Mouse (Mus musculus) spleen, adult 2 months (tissue): ENCODE measurements around the gene Cacna1c. TPM values are rescaled to one million over a fixed set of nuclear protein-coding genes. Genes with fewer than 3 reads are reported as not detected.

Experiments
- DNase-seq, 2 experiments: peaks; one replicate each; pipeline versions ENCODE4 v3.0.0 to v3.0.0-alpha.2; 2012 to 2021; ENCODE audit warnings: low spot score in 2 of 2, low read depth in 1 of 2
- H3K27ac ChIP-seq: fragments of 200-500 bp; 2 replicates; pipeline ENCODE4 v1.5.1; 2012; ENCODE audit warnings: low read length, inconsistent platforms; ENCODE audit not compliant: insufficient read depth
- H3K27me3 ChIP-seq: fragments of 200-500 bp; 2 replicates; pipeline ENCODE4 v1.6.1; 2012; ENCODE audit warnings: mild to moderate bottlenecking, moderate library complexity, low read length, inconsistent platforms; ENCODE audit not compliant: control insufficient read depth, insufficient read depth
- H3K36me3 ChIP-seq: fragments of 200-500 bp; 2 replicates; pipeline ENCODE4 v1.6.1; 2012; ENCODE audit warnings: mild to moderate bottlenecking, low read length, inconsistent platforms; ENCODE audit not compliant: control insufficient read depth, insufficient read depth
- H3K4me1 ChIP-seq: fragments of 200-500 bp; 2 replicates; pipeline ENCODE4 v1.6.1; 2011; ENCODE audit warnings: inconsistent platforms; ENCODE audit not compliant: control insufficient read depth, insufficient read depth, insufficient read length
- H3K4me3 ChIP-seq: fragments of 200-500 bp; 2 replicates; pipeline ENCODE4 v1.5.1; 2011; ENCODE audit warnings: mild to moderate bottlenecking, inconsistent platforms; ENCODE audit not compliant: insufficient read depth, insufficient read length; ENCODE audit errors: extremely low read depth
- CTCF ChIP-seq: fragments of 200-500 bp; IDR thresholded peaks from 2 replicates; pipeline ENCODE4 v1.5.1; 2011; ENCODE audit warnings: mild to moderate bottlenecking, inconsistent platforms; ENCODE audit not compliant: insufficient read depth, insufficient read length, insufficient replicate concordance; ENCODE audit errors: extremely low read depth
- POLR2A ChIP-seq: fragments of 200-500 bp; IDR thresholded peaks from 2 replicates; pipeline ENCODE4 v1.6.1; 2011; ENCODE audit warnings: low read depth, low read length, inconsistent platforms
- WGBS: fragments of 180-500 bp; shearing (Covaris S2); methylation state at CpG from one replicate; pipeline ENCODE4 v1.1.7; 2018; 5-methylcytosine and 5-hydroxymethylcytosine counted together
- polyA plus RNA-seq: library from polyadenylated mRNA; depleted of rRNA; stranded (reverse); fragments of >200 nt; gene quantifications from 2 replicates; pipeline ENCODE4 v1.2.3, GENCODE M21; 2012

The Cacna1c gene
- polyA plus RNA-seq, 1 experiment = 1.1 TPM

GRCm38 (mm10) chr6:119099333-119099732, 96.9 kb downstream of the Cacna1c start:
- no peaks in the 10 kb centered on the region for H3K4me1 ChIP-seq
- no peak overlapping the region for H3K27ac ChIP-seq
- H3K36me3 ChIP-seq = no peaks in the 10 kb centered on the region
- 81% methylated on average over 2 of the region's 2 CpGs for WGBS
- TF ChIP-seq POLR2A = no peak
- no peak for TF ChIP-seq CTCF
- no peak for DNase-seq
- H3K4me3 ChIP-seq = no peak overlapping the region
- H3K27me3 ChIP-seq = no peaks in the 10 kb centered on the region

GRCm38 (mm10) chr6:119096481-119096880, 99.7 kb downstream of the Cacna1c start:
- Histone ChIP-seq H3K4me3 (no peak overlapping the region), H3K27me3 (no peaks in the 10 kb centered on the region), H3K36me3 (no peaks in the 10 kb centered on the region), H3K27ac (no peak overlapping the region), H3K4me1 (no peaks in the 10 kb centered on the region)
- WGBS = 82% methylated on average over 7 of the region's 7 CpGs
- TF ChIP-seq CTCF (no peak), POLR2A (no peak)
- DNase-seq = no peak

DNA sequence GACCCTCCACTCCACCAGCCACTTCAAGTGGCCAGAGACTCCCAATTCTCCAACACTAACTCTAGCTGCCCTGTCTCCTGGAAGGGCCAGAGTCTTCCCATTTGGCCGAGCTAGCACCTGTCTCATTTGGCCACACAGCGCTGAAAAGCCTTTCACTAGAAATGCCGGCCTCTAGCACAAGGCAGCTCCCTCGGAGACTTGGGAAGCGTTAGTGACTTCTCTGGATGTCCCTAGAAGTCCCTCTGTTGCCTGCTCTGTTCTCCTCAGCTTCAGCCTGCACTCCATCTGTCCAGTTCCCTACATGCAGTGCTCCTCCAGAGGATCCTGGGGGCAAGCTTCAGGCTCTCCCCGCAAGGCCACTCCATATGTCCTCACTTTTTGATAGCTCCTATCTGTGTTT, 101.1 kb downstream of the Cacna1c start:
- Histone ChIP-seq H3K27ac (no peak overlapping the region), H3K27me3 (no peaks in the 10 kb centered on the region), H3K4me1 (no peaks in the 10 kb centered on the region), H3K36me3 (no peaks in the 10 kb centered on the region), H3K4me3 (no peak overlapping the region)
- TF ChIP-seq CTCF (no peak), POLR2A (no peak)
- 82% methylated on average over 6 of the region's 6 CpGs for WGBS
- DNase-seq = no peak

DNA sequence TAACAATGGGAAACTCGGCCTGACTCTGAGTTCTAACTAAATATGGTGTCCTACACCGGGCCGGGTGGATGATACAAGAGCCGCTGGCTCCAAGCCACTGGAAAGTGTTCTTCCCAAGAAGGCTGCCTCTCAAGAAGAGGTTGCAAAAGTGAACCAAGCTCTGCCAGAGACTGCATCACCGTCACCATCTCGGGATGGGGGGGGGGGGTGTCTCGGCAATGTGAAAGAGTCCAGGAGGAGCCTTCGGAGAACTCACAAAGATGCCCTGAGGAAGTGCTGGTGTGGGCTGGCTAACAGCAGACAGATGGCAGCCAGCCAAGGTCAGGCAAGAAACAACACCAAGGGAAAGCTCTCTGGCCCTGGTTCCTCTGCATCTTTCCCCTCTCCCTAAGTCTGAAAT, 107.0 kb downstream of the Cacna1c start:
- TF ChIP-seq POLR2A (no peak), CTCF (no peak)
- 92% methylated on average over 8 of the region's 8 CpGs for WGBS
- Histone ChIP-seq H3K27ac (no peak overlapping the region), H3K4me1 (no peaks in the 10 kb centered on the region), H3K36me3 (no peaks in the 10 kb centered on the region), H3K4me3 (no peak overlapping the region), H3K27me3 (no peaks in the 10 kb centered on the region)
- DNase-seq = no peak

- Histone ChIP-seq H3K36me3 (no peaks in the 10 kb centered on the region), H3K4me3 (no peak overlapping the region), H3K27me3 (no peaks in the 10 kb centered on the region), H3K27ac (no peak overlapping the region), H3K4me1 (no peaks in the 10 kb centered on the region)
- no peak for DNase-seq
- no peak for TF ChIP-seq CTCF
- no peak for TF ChIP-seq POLR2A
- WGBS = 42% methylated on average over 8 of the region's 8 CpGs
Measured at GRCm38 (mm10) chr6:119088381-119088780, 107.8 kb downstream of the Cacna1c start.

- 88% methylated on average over 8 of the region's 8 CpGs for WGBS
- DNase-seq = no peak
- TF ChIP-seq POLR2A (no peak), CTCF (no peak)
- Histone ChIP-seq H3K27ac (no peak overlapping the region), H3K4me1 (no peaks in the 10 kb centered on the region), H3K36me3 (no peaks in the 10 kb centered on the region), H3K27me3 (no peaks in the 10 kb centered on the region), H3K4me3 (no peak overlapping the region)
Measured at GRCm38 (mm10) chr6:119087919-119088318, 108.3 kb downstream of the Cacna1c start.

DNA sequence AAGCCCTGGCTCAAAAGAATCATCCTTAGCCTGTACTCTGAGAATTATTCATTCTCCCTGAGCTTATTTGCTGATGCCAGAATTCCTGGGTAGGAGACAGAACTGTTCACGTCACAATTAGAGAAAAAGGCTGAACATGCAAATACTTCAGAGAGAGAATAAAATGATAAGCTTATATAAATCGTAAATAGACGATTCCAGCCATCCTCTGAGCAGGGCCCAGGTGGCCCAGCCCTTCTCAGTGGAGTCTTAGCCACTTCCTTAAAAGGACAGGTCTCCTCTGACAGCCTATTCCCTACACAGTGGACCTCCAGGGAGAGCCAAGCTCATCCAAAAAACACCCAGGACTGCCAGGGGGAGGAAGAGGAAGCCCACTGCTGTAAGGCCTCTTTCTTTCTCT, 110.4 kb downstream of the Cacna1c start:
- no peak for TF ChIP-seq POLR2A
- TF ChIP-seq CTCF = no peak
- Histone ChIP-seq H3K27ac (no peak overlapping the region), H3K36me3 (no peaks in the 10 kb centered on the region), H3K4me3 (no peak overlapping the region), H3K4me1 (no peaks in the 10 kb centered on the region), H3K27me3 (no peaks in the 10 kb centered on the region)
- 58% methylated on average over 3 of the region's 3 CpGs for WGBS
- DNase-seq = no peak

GRCm38 (mm10) chr6:119084532-119084931, 111.7 kb downstream of the Cacna1c start:
- Histone ChIP-seq H3K27ac (no peak overlapping the region), H3K4me1 (no peaks in the 10 kb centered on the region), H3K27me3 (no peaks in the 10 kb centered on the region), H3K36me3 (no peaks in the 10 kb centered on the region), H3K4me3 (no peak overlapping the region)
- TF ChIP-seq POLR2A (no peak), CTCF (no peak)
- WGBS = 84% methylated on average over 9 of the region's 9 CpGs
- DNase-seq = no peak
